Mouse (Mus musculus): Measurements from ENCODE around the gene Zbtb46. TPM values are rescaled to one million over a fixed set of nuclear protein-coding genes. Genes with fewer than 3 reads are reported as not detected.

Zbtb46 gene
- polyA plus RNA-seq, 1 experiment = 4.3 TPM

- TF ChIP-seq CTCF (IDR thresholded peaks at IDR 0.05; ENCODE audit: low read depth, low read length) (no peak), POLR2A (IDR thresholded peaks at IDR 0.05; ENCODE audit: insufficient read depth, low read length) (no peak), EP300 (IDR thresholded peaks at IDR 0.05; ENCODE audit: insufficient read depth, low read depth, low read length) (no peak)
- H3K4me3 ChIP-seq (ENCODE audit: low read depth, low read length) = peak overlapping the region; percentile 66
- H3K4me1 ChIP-seq (ENCODE audit: control insufficient read depth, insufficient read depth, low read length) = peaks cover 3% of the 10 kb centered on the region
- no peaks in the 10 kb centered on the region for H3K36me3 ChIP-seq (ENCODE audit: control insufficient read depth, insufficient read depth, low read length, poor library complexity, severe bottlenecking)
- no peak overlapping the region for H3K27ac ChIP-seq (ENCODE audit: insufficient read depth, low read length)
- peaks cover 7% of the 10 kb centered on the region; the same call in 1 of the 2 replicates for H3K27me3 ChIP-seq (ENCODE audit: control insufficient read depth, insufficient read depth, low read length, poor library complexity, severe bottlenecking)
- H3K9me3 ChIP-seq (replicated peaks; ENCODE audit: control insufficient read depth, insufficient read depth, low read length, poor library complexity, severe bottlenecking) = no peaks in the 10 kb centered on the region
- H3K9ac ChIP-seq (ENCODE audit: low read depth, poor library complexity, severe bottlenecking) = peak overlapping the region; percentile 91
Observed at GRCm38 (mm10) chr2:181459673-181460621, 721 bp upstream of the Zbtb46 start.

- Histone ChIP-seq H3K9me3 (replicated peaks; ENCODE audit: control insufficient read depth, insufficient read depth, low read length, poor library complexity, severe bottlenecking) (no peaks in the 10 kb centered on the region), H3K4me1 (ENCODE audit: control insufficient read depth, insufficient read depth, low read length) (peaks cover 3% of the 10 kb centered on the region), H3K4me3 (ENCODE audit: low read depth, low read length) (peak overlapping the region; percentile 54), H3K9ac (ENCODE audit: low read depth, poor library complexity, severe bottlenecking) (peak overlapping the region; percentile 91), H3K27ac (ENCODE audit: insufficient read depth, low read length) (no peak overlapping the region), H3K36me3 (ENCODE audit: control insufficient read depth, insufficient read depth, low read length, poor library complexity, severe bottlenecking) (no peaks in the 10 kb centered on the region), H3K27me3 (ENCODE audit: control insufficient read depth, insufficient read depth, low read length, poor library complexity, severe bottlenecking) (peaks cover 7% of the 10 kb centered on the region; the same call in 1 of the 2 replicates)
- TF ChIP-seq EP300 (IDR thresholded peaks at IDR 0.05; ENCODE audit: insufficient read depth, low read depth, low read length) = no peak
- no peak for TF ChIP-seq POLR2A (IDR thresholded peaks at IDR 0.05; ENCODE audit: insufficient read depth, low read length)
- TF ChIP-seq CTCF (IDR thresholded peaks at IDR 0.05; ENCODE audit: low read depth, low read length) = no peak
Observed at GRCm38 (mm10) chr2:181458411-181459152, 644 bp downstream of the Zbtb46 start.

- no peaks in the 10 kb centered on the region for H3K9me3 ChIP-seq (replicated peaks; ENCODE audit: control insufficient read depth, insufficient read depth, low read length, poor library complexity, severe bottlenecking)
- H3K4me1 ChIP-seq (ENCODE audit: control insufficient read depth, insufficient read depth, low read length) = peaks cover 3% of the 10 kb centered on the region
- H3K27ac ChIP-seq (ENCODE audit: insufficient read depth, low read length) = no peak overlapping the region
- no peaks in the 10 kb centered on the region for H3K36me3 ChIP-seq (ENCODE audit: control insufficient read depth, insufficient read depth, low read length, poor library complexity, severe bottlenecking)
- no peak for TF ChIP-seq CTCF (IDR thresholded peaks at IDR 0.05; ENCODE audit: low read depth, low read length)
- no peak for TF ChIP-seq EP300 (IDR thresholded peaks at IDR 0.05; ENCODE audit: insufficient read depth, low read depth, low read length)
- no peak for TF ChIP-seq POLR2A (IDR thresholded peaks at IDR 0.05; ENCODE audit: insufficient read depth, low read length)
- peaks cover 7% of the 10 kb centered on the region; the same call in 1 of the 2 replicates for H3K27me3 ChIP-seq (ENCODE audit: control insufficient read depth, insufficient read depth, low read length, poor library complexity, severe bottlenecking)
- no peak overlapping the region for H3K4me3 ChIP-seq (ENCODE audit: low read depth, low read length)
- H3K9ac ChIP-seq (ENCODE audit: low read depth, poor library complexity, severe bottlenecking) = no peak overlapping the region
Observed at GRCm38 (mm10) chr2:181457831-181458230, 1.4 kb downstream of the Zbtb46 start.

DNA sequence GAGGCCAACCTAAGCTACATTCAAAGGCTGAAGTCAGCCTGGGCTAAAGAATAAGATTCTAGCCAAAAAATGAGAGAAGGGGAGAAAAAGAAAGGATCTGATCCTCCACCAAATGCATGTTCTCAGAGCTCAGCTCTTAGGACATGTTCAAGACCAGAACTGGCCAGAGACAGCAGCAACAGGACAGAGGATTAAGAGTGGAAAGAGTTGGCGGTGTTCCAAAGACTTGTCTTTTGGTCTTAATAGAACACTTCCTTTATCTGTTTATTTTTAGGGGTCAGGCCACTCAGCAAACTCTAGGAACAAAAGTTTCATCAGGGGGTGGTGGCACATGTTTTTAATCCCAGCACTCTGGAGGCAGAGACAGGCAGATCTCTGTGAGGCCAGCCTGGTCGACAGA is 3.3 kb downstream of the Zbtb46 start:
- TF ChIP-seq POLR2A (IDR thresholded peaks at IDR 0.05; ENCODE audit: insufficient read depth, low read length) = no peak
- no peak for TF ChIP-seq CTCF (IDR thresholded peaks at IDR 0.05; ENCODE audit: low read depth, low read length)
- TF ChIP-seq EP300 (IDR thresholded peaks at IDR 0.05; ENCODE audit: insufficient read depth, low read depth, low read length) = no peak
- Histone ChIP-seq H3K9me3 (replicated peaks; ENCODE audit: control insufficient read depth, insufficient read depth, low read length, poor library complexity, severe bottlenecking) (no peaks in the 10 kb centered on the region), H3K9ac (ENCODE audit: low read depth, poor library complexity, severe bottlenecking) (no peak overlapping the region), H3K4me1 (ENCODE audit: control insufficient read depth, insufficient read depth, low read length) (peaks cover 1% of the 10 kb centered on the region), H3K4me3 (ENCODE audit: low read depth, low read length) (no peak overlapping the region), H3K36me3 (ENCODE audit: control insufficient read depth, insufficient read depth, low read length, poor library complexity, severe bottlenecking) (no peaks in the 10 kb centered on the region), H3K27ac (ENCODE audit: insufficient read depth, low read length) (no peak overlapping the region), H3K27me3 (ENCODE audit: control insufficient read depth, insufficient read depth, low read length, poor library complexity, severe bottlenecking) (peaks cover 7% of the 10 kb centered on the region; the same call in 1 of the 2 replicates)

DNA sequence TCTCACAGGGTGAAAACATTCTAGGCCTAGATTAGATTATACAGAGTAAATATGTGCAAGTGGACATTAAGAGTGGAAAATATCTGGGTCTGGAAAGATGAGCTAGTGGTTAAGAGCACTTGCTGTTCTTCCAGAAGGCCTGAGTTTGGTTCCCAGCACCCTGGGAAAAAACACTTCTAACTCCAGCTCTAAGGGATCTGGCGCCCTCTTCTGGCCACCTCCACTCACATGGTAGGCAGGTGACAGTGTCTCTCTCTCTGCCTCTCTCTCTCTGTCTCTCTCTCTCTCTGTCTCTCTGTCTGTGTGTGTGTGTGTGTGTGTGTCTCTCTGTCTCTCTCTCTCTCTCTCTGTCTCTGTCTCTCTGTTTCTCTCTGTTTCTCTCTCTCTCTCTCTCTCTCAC is 6.0 kb downstream of the Zbtb46 start:
- TF ChIP-seq CTCF (IDR thresholded peaks at IDR 0.05; ENCODE audit: low read depth, low read length) = peak; percentile 68
- no peak for TF ChIP-seq EP300 (IDR thresholded peaks at IDR 0.05; ENCODE audit: insufficient read depth, low read depth, low read length)
- TF ChIP-seq POLR2A (IDR thresholded peaks at IDR 0.05; ENCODE audit: insufficient read depth, low read length) = no peak
- Histone ChIP-seq H3K27ac (ENCODE audit: insufficient read depth, low read length) (no peak overlapping the region), H3K9ac (ENCODE audit: low read depth, poor library complexity, severe bottlenecking) (no peak overlapping the region), H3K4me3 (ENCODE audit: low read depth, low read length) (no peak overlapping the region), H3K9me3 (replicated peaks; ENCODE audit: control insufficient read depth, insufficient read depth, low read length, poor library complexity, severe bottlenecking) (no peaks in the 10 kb centered on the region), H3K27me3 (ENCODE audit: control insufficient read depth, insufficient read depth, low read length, poor library complexity, severe bottlenecking) (peaks cover 3% of the 10 kb centered on the region; the same call in 1 of the 2 replicates), H3K4me1 (ENCODE audit: control insufficient read depth, insufficient read depth, low read length) (peaks cover 1% of the 10 kb centered on the region), H3K36me3 (ENCODE audit: control insufficient read depth, insufficient read depth, low read length, poor library complexity, severe bottlenecking) (no peaks in the 10 kb centered on the region)

Measured in ES-Bruce4 (cell line).